Mouse (Mus musculus): Measurements from ENCODE around the gene Med22. TPM values are rescaled to one million over a fixed set of nuclear protein-coding genes. Genes with fewer than 3 reads are reported as not detected.

Med22 gene
- polyA plus RNA-seq (2015; fragmentation: Nextera tagmentation; extraction: Ambion mirVana): 62.6 and 62.9 TPM in 2 replicates

DNA sequence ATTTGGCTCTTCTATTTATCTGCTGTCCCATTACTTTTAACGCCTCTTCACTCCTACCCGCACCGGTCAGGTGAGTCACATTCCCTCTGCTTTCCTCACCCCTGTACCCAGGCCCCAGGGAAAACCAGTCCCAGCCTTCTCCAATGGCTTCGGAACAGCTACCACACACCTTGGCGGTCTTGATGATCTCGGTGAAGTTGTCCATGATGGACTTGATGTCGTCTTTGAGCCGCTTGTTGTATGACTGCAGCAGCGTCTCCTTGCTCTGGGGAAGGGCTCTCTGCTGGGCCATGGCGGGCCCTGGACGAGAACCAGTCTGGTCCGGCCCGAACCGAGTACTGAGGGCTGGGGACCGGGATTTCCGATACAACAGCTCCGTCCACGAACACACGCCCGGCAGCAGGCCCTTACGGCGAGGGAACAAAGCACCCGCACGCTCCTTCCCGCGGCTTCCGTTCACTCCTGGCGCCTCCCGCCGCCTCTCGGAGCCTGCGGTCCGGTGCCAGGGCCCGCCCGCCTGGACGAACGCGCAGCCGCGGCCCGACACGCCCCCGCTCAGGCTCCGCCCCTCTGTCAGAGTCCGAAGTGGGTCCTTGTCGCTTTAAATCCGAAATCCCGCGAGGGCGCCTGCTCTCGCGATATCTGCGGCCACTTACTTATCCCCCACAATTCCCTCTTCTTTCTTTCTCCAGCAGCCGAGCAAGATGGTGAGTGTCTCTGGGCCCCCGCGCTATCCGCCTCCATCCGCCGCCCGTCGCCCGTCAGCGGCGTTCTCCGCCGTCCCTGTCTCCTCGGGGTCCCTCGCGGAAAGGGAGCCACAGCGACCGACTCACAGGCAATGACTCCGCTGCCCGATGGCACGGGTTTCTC lies at the start of gene Med22, which contains the start of gene Rpl7a:
Gene Med22, minus strand, starts transcription at position 554 of the 870 bp plus-strand sequence.
Gene Rpl7a, plus strand, starts transcription at position 641 of the 870 bp plus-strand sequence.
- Histone ChIP-seq H3K27me3 (ENCODE audit: insufficient read depth, low read length) (no peaks in the 10 kb centered on the region), H3K4me1 (ENCODE audit: insufficient read depth, low read length) (peaks cover 42% of the 10 kb centered on the region), H3K9me3 (ENCODE audit: low read length) (no peaks in the 10 kb centered on the region), H3K4me2 (replicated peaks; ENCODE audit: low read depth, low read length) (peak within 1 kb of the TSS; percentile 99), H3K9ac (replicated peaks; ENCODE audit: low read length) (peak within 1 kb of the TSS; percentile 98), H3K4me3 (ENCODE audit: low read length) (peak within 1 kb of the TSS; percentile 77), H3K27ac (ENCODE audit: low read length) (peak within 1 kb of the TSS; percentile 91), H3K36me3 (ENCODE audit: insufficient read depth, low read length) (peaks cover 58% of the 10 kb centered on the region)
- ATAC-seq (ENCODE audit: low FRiP score, low TSS enrichment): peak; percentile 94
- WGBS: under 1% methylated on average over 71 of the region's 74 CpGs

DNA sequence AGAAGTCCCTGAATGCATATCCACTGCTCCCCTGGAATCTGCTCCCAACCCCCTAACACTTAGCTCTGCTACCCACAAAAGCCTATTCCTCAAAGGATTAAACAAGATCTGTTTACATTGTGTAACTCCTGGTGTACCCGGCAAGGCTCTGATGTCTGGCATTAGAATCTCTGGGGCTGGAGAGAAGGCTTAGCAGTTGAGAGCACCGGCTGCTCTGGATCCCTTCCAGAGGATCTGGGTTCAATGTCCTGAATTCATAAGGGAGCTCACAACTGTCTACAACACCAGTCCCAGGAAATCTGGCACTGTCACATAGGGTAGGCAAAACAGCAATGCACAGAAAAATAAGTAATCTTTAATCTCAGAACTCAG lies 47.0 kb upstream of the Med22 start:
- Histone ChIP-seq H3K27me3 (ENCODE audit: insufficient read depth, low read length) (no peaks in the 10 kb centered on the region), H3K9ac (replicated peaks; ENCODE audit: low read length) (no peak overlapping the region), H3K36me3 (ENCODE audit: insufficient read depth, low read length) (peaks cover 73% of the 10 kb centered on the region), H3K9me3 (ENCODE audit: low read length) (no peaks in the 10 kb centered on the region), H3K4me1 (ENCODE audit: insufficient read depth, low read length) (no peaks in the 10 kb centered on the region), H3K4me3 (ENCODE audit: low read length) (no peak overlapping the region), H3K27ac (ENCODE audit: low read length) (no peak overlapping the region), H3K4me2 (replicated peaks; ENCODE audit: low read depth, low read length) (no peak overlapping the region)
- ATAC-seq (ENCODE audit: low FRiP score, low TSS enrichment): no peak
- 94% methylated on average over 2 of the region's 2 CpGs for WGBS

- peaks cover 74% of the 10 kb centered on the region for H3K36me3 ChIP-seq (ENCODE audit: insufficient read depth, low read length)
- no peaks in the 10 kb centered on the region for H3K9me3 ChIP-seq (ENCODE audit: low read length)
- H3K9ac ChIP-seq (replicated peaks; ENCODE audit: low read length): no peak overlapping the region
- no peak overlapping the region for H3K27ac ChIP-seq (ENCODE audit: low read length)
- H3K4me2 ChIP-seq (replicated peaks; ENCODE audit: low read depth, low read length): no peak overlapping the region
- no peaks in the 10 kb centered on the region for H3K4me1 ChIP-seq (ENCODE audit: insufficient read depth, low read length)
- no peaks in the 10 kb centered on the region for H3K27me3 ChIP-seq (ENCODE audit: insufficient read depth, low read length)
- no peak for ATAC-seq (ENCODE audit: low FRiP score, low TSS enrichment)
- no peak overlapping the region for H3K4me3 ChIP-seq (ENCODE audit: low read length)
- WGBS: 93% methylated on average over 12 of the region's 12 CpGs
Observed at GRCm38 (mm10) chr2:26956811-26957487, 46.5 kb upstream of the Med22 start.

DNA sequence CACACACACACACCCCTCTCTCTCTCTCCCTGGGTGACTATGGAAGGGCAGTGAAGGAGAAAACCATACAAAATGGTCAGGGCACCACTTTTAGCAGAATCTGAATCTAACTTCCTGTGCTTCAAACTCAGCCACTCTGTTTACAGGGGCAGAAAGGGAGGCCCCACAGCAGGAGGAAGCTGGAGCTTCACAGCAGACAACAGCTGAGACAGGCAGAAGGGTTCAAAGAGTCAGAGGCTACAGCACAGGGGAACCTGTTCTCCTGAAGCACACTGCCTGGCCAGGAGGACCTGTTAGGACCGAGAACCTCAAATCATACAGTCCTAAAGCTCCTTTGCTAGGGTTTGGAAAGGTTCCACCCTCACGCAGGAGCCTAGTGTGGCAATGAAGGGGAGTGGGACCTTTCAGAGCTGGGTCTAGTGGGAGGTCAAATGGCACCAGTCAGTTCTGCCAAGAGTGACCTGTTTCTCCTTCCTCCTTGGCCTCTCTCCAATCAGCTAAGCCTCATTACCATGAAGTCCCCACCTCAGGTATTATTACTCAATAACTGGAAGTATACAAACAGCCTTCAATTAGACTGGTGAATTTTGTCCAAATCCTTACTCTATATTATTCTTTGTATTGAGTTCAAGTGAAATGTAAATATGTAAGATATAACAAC lies 44.4 kb upstream of the Med22 start:
- no peaks in the 10 kb centered on the region for H3K27me3 ChIP-seq (ENCODE audit: insufficient read depth, low read length)
- no peak overlapping the region for H3K4me3 ChIP-seq (ENCODE audit: low read length)
- H3K36me3 ChIP-seq (ENCODE audit: insufficient read depth, low read length): peaks cover 73% of the 10 kb centered on the region
- no peak overlapping the region for H3K9ac ChIP-seq (replicated peaks; ENCODE audit: low read length)
- 85% methylated on average over 2 of the region's 2 CpGs for WGBS
- no peaks in the 10 kb centered on the region for H3K9me3 ChIP-seq (ENCODE audit: low read length)
- ATAC-seq (ENCODE audit: low FRiP score, low TSS enrichment): no peak
- no peaks in the 10 kb centered on the region for H3K4me1 ChIP-seq (ENCODE audit: insufficient read depth, low read length)
- no peak overlapping the region for H3K4me2 ChIP-seq (replicated peaks; ENCODE audit: low read depth, low read length)
- no peak overlapping the region for H3K27ac ChIP-seq (ENCODE audit: low read length)

DNA sequence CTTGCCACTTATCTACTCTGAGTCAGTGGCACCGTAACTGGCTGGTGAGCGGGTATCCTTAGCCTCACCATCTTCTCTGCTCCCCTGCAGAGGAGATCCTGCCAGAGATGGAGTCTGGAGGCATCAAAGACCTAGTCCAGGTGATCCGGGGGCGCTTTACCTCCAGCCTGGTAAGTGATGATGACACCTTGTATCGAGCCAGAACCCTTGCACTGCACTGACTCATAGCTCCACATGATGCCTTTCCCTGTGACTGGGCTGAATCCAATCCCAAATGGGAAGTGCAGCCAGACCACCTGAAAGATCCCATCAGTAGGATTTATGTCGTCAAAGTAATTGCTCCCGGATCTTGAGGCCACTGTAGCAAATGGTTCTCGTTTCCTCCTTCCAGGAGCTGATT lies 42.4 kb upstream of the Med22 start:
- Histone ChIP-seq H3K9me3 (ENCODE audit: low read length) (no peaks in the 10 kb centered on the region), H3K36me3 (ENCODE audit: insufficient read depth, low read length) (peaks cover 59% of the 10 kb centered on the region)

GRCm38 (mm10) chr2:26952193-26952592 lies 41.7 kb upstream of the Med22 start:
- Histone ChIP-seq H3K27ac (ENCODE audit: low read length) (no peak overlapping the region), H3K9ac (replicated peaks; ENCODE audit: low read length) (no peak overlapping the region), H3K36me3 (ENCODE audit: insufficient read depth, low read length) (peaks cover 52% of the 10 kb centered on the region), H3K4me1 (ENCODE audit: insufficient read depth, low read length) (no peaks in the 10 kb centered on the region), H3K27me3 (ENCODE audit: insufficient read depth, low read length) (no peaks in the 10 kb centered on the region), H3K9me3 (ENCODE audit: low read length) (no peaks in the 10 kb centered on the region), H3K4me3 (ENCODE audit: low read length) (no peak overlapping the region), H3K4me2 (replicated peaks; ENCODE audit: low read depth, low read length) (no peak overlapping the region)
- no peak for ATAC-seq (ENCODE audit: low FRiP score, low TSS enrichment)
- WGBS: 96% methylated on average over 4 of the region's 4 CpGs

More for the DNA sequence above, 42.4 kb upstream of the Med22 start:
- Histone ChIP-seq H3K27me3 (ENCODE audit: insufficient read depth, low read length) (no peaks in the 10 kb centered on the region), H3K4me1 (ENCODE audit: insufficient read depth, low read length) (no peaks in the 10 kb centered on the region), H3K9ac (replicated peaks; ENCODE audit: low read length) (no peak overlapping the region), H3K4me3 (ENCODE audit: low read length) (no peak overlapping the region), H3K27ac (ENCODE audit: low read length) (no peak overlapping the region), H3K4me2 (replicated peaks; ENCODE audit: low read depth, low read length) (no peak overlapping the region)
- no peak for ATAC-seq (ENCODE audit: low FRiP score, low TSS enrichment)
- WGBS: 77% methylated on average over 8 of the region's 8 CpGs

DNA sequence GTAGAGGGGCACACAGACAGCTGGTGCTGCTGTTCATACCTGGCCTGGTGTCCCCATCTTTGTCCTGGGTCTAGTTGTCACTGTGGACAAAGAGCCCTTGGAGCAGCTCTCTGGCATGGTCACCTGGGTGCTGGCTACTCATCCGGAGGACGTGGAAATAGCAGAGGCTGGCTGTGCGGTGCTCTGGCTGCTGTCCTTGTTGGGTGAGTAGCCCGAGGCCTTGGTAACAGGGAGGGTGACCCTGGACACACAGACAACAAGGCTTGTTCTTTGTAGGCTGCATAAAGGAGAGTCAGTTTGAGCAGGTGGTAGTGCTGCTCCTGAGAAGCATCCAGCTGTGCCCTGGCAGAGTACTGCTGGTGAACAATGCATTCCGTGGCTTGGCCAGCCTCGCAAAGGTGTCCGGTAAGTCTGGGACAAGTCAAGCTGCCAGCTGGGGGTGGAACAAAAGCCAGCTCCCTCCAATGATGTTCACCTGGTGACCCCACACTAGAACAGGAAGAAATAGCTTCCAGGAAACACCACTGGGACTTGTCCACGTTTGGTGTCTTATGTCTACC lies 40.9 kb upstream of the Med22 start:
- Histone ChIP-seq H3K36me3 (ENCODE audit: insufficient read depth, low read length) (peaks cover 46% of the 10 kb centered on the region), H3K9me3 (ENCODE audit: low read length) (no peaks in the 10 kb centered on the region), H3K4me3 (ENCODE audit: low read length) (no peak overlapping the region), H3K4me1 (ENCODE audit: insufficient read depth, low read length) (no peaks in the 10 kb centered on the region), H3K27me3 (ENCODE audit: insufficient read depth, low read length) (no peaks in the 10 kb centered on the region), H3K4me2 (replicated peaks; ENCODE audit: low read depth, low read length) (no peak overlapping the region), H3K27ac (ENCODE audit: low read length) (no peak overlapping the region), H3K9ac (replicated peaks; ENCODE audit: low read length) (no peak overlapping the region)
- WGBS: 89% methylated on average over 8 of the region's 8 CpGs
- ATAC-seq (ENCODE audit: low FRiP score, low TSS enrichment): no peak

GRCm38 (mm10) chr2:26950411-26950810 lies 39.9 kb upstream of the Med22 start:
- ATAC-seq (ENCODE audit: low FRiP score, low TSS enrichment): no peak

DNA sequence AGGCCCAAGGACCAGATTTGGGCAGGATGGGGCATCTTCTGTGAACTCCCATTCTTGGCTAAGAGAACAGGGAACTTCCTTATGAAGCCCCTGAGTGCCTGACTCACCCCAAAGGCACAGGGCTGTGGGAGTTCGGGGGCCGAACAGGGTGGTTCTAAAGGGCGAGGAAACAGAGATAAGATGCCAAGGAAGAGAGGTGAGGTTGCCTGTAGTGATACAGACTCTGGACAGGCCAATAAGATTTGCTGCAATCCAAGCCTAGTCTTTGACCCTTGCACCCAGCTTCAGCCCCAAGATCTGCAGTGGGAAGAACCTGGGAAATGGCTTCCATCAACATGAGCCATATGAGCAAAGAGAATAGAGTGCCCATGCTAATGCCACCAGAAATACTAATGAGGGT lies 32.8 kb upstream of the Med22 start:
- WGBS: 74% methylated on average over 3 of the region's 3 CpGs
- Histone ChIP-seq H3K9me3 (ENCODE audit: low read length) (no peaks in the 10 kb centered on the region), H3K4me1 (ENCODE audit: insufficient read depth, low read length) (no peaks in the 10 kb centered on the region), H3K4me3 (ENCODE audit: low read length) (no peak overlapping the region), H3K4me2 (replicated peaks; ENCODE audit: low read depth, low read length) (no peak overlapping the region), H3K36me3 (ENCODE audit: insufficient read depth, low read length) (no peaks in the 10 kb centered on the region), H3K9ac (replicated peaks; ENCODE audit: low read length) (no peak overlapping the region), H3K27me3 (ENCODE audit: insufficient read depth, low read length) (no peaks in the 10 kb centered on the region), H3K27ac (ENCODE audit: low read length) (no peak overlapping the region)
- no peak for ATAC-seq (ENCODE audit: low FRiP score, low TSS enrichment)

More at GRCm38 (mm10) chr2:26950411-26950810, 39.9 kb upstream of the Med22 start:
- H3K4me2 ChIP-seq (replicated peaks; ENCODE audit: low read depth, low read length): no peak overlapping the region
- no peaks in the 10 kb centered on the region for H3K27me3 ChIP-seq (ENCODE audit: insufficient read depth, low read length)
- H3K36me3 ChIP-seq (ENCODE audit: insufficient read depth, low read length): peaks cover 36% of the 10 kb centered on the region
- no peak overlapping the region for H3K4me3 ChIP-seq (ENCODE audit: low read length)
- H3K4me1 ChIP-seq (ENCODE audit: insufficient read depth, low read length): no peaks in the 10 kb centered on the region
- WGBS: 86% methylated on average over 2 of the region's 2 CpGs
- H3K9ac ChIP-seq (replicated peaks; ENCODE audit: low read length): no peak overlapping the region
- H3K9me3 ChIP-seq (ENCODE audit: low read length): no peaks in the 10 kb centered on the region
- no peak overlapping the region for H3K27ac ChIP-seq (ENCODE audit: low read length)
